Mouse (Mus musculus) brain, embryonic 18.5 days (tissue): Measurements from ENCODE around the gene Coch.
"Not testable (repeated sequence)": the region's sequence is repeated elsewhere in the genome, so short reads cannot be mapped to it uniquely, and the experiment has no call there.

Experiments used
- DNase-seq: peaks from one replicate; pipeline ENCODE4 v3.0.0-alpha.2; 2012; ENCODE audit warnings: low read depth, low spot score

Coch gene

DNA sequence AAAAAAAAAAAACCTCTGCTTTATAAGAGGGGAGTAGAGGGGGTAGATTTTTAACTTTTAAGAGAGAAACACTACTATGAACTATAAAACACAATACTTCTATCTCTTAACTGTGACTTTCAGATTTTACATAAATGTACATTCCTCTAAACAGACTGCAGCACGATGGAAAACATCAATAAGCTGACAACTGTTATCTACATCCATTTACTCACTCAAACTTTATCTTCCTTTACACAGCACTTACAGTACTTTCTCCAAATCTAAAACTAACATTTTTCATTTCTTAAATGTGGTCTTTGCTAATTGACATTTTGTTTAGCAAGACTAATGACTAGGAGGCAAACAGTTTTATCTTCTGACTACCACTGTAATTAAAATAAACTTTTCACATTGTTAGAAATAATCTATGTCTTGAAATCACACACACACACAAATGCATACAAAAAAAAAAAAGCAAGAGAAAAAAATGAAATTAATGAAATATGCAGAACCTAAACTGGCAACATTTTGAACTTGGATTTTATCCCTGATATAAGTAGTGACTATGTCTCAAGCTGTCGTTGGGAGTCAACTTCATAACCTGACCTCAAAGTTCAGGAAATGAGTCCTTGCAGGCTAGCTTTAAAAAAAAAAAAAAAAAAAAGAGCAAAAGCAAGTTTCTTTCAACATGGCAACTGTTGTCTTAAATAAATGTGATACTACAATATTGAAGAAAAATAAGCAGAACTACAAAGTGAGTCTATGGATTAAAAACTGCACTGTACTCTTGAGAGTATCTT lies 43.7 kb downstream of the Coch start:
- DNase-seq = no peak

DNA sequence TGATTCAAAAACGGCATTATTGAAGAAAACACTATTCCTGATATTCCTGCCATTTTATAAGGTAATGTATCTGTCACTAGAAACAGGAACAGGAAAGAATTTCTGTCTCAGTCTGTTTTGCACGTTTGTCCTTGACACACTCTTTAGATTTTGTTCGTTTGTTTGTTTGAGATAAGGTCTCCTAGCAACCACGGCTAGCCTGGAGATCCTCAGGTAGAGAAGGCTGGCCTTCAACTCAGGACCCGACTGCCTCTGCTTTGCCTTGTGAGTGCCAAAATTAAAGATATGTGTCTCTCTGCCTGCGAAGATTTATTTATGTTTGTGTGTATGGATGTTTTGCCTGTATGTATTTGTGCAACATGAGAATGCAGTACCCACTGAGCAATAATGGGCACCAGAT lies 48.7 kb downstream of the Coch start:
- no peak for DNase-seq

DNA sequence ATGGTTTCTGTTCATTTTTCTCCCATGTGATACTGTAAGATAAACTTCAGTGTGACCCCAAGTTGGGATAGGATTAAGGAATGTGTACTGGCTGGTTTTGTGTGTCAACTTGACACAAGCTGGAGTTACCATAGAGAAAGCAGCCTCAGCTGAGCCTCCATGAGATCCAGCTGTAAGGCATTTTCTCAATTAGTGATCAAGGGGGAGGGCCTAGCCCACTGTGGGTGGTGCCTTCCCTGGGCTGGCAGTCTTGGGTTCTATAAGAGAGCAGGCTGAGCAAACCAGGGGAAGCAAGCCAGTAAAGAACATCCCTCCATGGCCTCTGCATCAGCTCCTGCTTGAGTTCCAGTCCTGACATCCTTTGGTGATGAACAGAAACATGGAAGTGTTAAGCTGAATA lies 56.3 kb downstream of the Coch start:
- not testable (repeated sequence) for DNase-seq
